Mouse (Mus musculus) ovary, postnatal 14 days (tissue): ENCODE data around the gene Celf3.

Experiments used
- DNase-seq: peaks from one replicate; pipeline ENCODE4 v3.0.0; 2022; ENCODE audit warnings: low spot score

The Celf3 gene

GRCm38 (mm10) chr3:94479564-94479963 lies 1.5 kb downstream of the Celf3 start:
- DNase-seq = no peak

DNA sequence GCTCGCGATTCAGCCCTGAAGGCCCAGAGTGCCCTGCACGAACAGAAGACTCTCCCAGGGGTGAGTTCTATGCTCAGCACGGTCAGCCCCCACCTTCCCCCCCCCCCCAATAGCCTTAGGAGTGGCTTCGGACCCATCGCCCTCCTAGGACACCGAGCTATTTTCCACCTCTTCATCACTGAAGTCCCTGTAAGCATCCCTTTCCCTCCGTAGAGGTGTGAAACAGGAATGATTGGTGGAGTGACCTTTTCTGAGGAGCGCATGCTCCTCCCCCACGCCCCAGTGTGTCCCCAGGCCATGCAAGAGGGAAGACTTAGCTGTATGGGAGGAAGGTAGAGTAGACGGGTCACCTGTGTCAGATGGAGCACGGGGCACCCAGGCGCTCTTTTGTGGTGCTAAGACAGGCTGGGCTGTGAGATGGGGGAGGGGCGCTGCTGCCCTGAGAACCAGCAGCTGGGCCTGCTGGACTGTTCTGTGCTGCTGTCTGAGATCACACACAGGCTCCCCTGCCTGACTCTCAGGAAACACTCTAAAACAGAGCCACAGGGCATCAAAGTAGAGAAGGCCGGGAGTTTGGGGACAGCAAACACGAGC lies 2.3 kb downstream of the Celf3 start, which contains the start of gene Riiad1:
Gene Riiad1 (minus strand): TSS at position 51 of the 594 bp plus-strand sequence.
- DNase-seq = no peak

- no peak for DNase-seq
Measured at GRCm38 (mm10) chr3:94481429-94481828, 3.3 kb downstream of the Celf3 start.

GRCm38 (mm10) chr3:94482764-94483385 lies 4.8 kb downstream of the Celf3 start:
- DNase-seq = no peak

- DNase-seq = no peak
Measured at GRCm38 (mm10) chr3:94483790-94484439, 5.8 kb downstream of the Celf3 start.

DNA sequence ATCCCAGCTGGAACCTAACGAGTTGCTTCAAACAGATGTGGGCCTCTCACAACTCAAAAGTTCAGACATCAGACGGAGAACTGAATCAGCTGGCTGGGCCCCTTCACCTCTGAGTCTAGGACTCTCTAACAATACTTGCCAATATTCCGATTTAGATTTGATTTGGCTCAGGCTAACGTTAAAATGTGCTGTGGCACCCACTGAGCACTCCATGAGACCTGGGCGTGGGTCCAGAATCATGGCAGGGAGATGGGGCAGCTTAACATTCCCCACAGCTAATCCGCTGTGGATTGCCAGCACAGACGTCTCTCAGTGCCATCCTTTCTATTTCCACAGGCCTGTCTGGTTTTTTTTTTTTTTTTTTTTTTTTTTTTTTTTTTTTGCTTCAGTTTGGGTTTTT lies 7.8 kb downstream of the Celf3 start:
- no peak for DNase-seq

DNA sequence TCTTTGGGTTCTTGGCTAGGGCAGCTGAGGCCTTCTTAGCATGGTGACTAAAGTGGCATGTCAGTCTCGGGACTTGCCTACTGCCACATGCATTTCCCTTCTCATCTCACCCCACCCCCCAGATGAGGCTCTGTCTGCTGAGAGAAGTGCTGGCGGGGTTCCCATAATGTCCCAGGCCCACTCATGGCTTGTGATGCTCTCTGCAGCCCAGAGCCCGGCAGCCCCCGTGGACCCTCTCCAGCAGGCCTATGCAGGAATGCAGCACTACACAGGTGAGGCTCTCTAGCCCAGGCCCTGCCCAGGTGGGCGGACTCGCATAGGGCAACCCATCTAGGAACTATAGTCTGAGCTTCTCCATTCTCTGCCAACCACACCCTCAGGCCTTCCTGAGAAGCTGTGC lies 9.5 kb downstream of the Celf3 start:
- no peak for DNase-seq

GRCm38 (mm10) chr3:94497162-94497561 lies 19.1 kb downstream of the Celf3 start:
- DNase-seq = no peak

- peak; percentile 22 for DNase-seq
Measured at GRCm38 (mm10) chr3:94502243-94502642, 24.1 kb downstream of the Celf3 start.

- no peak for DNase-seq
Measured at GRCm38 (mm10) chr3:94506664-94507063, 28.6 kb downstream of the Celf3 start.

DNA sequence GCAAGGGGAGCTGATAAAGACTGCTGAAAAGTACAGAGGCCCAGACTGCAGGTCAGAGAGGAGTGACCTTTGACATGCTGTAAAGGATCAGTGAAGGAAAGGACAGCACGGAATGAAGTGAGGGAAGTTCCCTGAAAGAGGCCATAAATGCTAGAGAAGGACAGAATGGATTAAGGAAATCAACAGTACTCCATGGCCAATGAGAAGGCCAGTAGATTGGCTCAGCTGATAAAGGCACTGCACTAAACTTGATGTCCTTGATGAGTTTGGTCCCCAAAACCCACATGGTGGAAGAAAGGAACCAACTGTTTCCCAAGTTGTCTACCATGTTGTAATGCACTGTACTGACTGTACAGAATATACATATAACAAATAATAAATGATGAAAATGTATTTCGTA lies 48.6 kb downstream of the Celf3 start:
- no peak for DNase-seq

GRCm38 (mm10) chr3:94533968-94534367 lies 55.9 kb downstream of the Celf3 start:
- peak; percentile 14 for DNase-seq

DNA sequence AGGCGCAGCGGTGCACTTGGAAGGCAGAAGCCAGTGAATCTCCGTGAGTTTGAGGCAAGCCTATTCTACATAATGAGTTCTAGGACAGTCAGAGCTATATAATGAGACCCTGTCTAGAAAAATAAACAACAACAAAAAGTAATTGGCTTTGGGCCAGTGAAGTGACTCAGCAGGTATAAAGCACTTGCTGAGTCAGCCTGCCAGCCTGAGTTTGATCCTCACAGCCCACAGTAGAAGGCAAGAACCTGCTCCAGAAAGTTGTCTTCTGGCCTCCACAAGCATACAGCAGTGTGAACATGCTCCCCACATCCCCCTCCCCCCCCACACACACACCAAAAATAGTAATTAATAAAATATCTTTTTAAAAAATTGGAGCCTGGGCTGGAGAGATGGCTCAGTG lies 59.1 kb downstream of the Celf3 start:
- DNase-seq = no peak
